Mouse (Mus musculus): ENCODE measurements around the gene Ccl2.

- TF ChIP-seq CTCF (IDR thresholded peaks at IDR 0.05; ENCODE audit: borderline replicate concordance, insufficient read depth, low read depth, low read length) (no peak), POLR2A (IDR thresholded peaks at IDR 0.05; ENCODE audit: borderline replicate concordance, insufficient read depth, low read length) (no peak)
Measured at GRCm38 (mm10) chr11:82084360-82084759, 49.0 kb downstream of the Ccl2 start.
